Mouse (Mus musculus) lung, postnatal 14 days (tissue): ENCODE results near the gene Ckm.
A peak's percentile ranks its signal among the peaks of the same experiment; 100 is the strongest.

Experiments
- DNase-seq: peaks from one replicate; pipeline ENCODE4 v3.0.0; 2021

Gene Ckm

DNA sequence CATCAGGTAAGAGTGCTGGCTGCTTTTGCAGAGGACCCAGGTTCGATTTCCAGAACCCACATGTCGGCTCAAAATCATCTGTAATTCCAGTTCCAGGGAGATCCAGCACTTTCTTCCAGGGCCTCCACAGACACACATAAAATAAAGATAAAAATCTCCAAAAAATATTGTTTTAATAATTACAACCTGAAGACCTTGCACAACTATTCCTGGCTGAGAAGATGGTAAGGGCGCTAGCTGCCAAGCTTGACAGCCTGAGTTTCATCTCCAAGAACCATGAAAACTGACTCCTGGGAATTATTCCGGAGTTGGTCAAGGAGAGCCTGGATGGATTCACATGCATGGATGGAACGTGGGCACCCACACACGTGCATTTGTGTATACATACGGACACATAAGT lies at the start of gene Ckm:
TSS of gene Ckm (plus strand) at position 301 of the 400 bp plus-strand sequence.
- no peak for DNase-seq

DNA sequence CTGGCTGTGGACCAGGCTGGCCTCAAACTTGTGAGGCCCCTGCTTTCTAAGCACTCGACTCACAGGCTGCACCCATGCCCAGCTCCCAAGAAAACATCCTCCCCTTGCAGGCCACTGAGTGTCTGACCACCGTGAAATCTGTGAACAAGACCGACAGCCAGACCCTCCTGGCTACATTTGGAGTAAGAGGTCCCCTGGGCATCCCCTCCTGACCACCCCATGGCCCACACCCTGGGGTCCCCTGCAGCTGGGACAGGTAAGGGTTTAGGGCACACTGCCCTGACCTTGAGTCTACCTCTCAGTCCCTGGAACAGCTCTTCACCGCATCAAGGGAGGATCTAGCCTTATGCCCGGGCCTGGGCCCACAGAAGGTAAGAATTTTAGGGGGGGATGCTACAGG lies 49.6 kb upstream of the Ckm start:
- DNase-seq: no peak

DNA sequence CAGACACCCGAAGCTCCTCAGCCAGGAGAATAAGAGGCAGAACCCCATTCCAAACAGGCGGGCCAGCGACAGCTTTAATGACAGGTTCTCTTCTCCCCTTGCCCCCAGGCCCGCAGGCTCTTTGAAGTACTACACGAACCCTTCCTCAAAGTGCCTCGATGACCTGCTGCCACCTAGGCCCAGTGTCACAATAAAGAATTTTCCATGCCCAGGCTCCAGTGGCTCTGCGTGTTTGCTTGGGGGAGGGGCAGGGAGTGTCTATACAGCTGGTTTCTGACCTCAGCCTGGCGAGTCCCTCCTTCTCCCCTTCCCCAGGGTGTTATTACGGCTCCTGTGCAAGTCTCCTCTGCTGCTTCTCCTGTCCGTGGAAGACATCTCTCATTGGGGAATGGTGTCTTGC lies 48.3 kb upstream of the Ckm start:
- no peak for DNase-seq

DNA sequence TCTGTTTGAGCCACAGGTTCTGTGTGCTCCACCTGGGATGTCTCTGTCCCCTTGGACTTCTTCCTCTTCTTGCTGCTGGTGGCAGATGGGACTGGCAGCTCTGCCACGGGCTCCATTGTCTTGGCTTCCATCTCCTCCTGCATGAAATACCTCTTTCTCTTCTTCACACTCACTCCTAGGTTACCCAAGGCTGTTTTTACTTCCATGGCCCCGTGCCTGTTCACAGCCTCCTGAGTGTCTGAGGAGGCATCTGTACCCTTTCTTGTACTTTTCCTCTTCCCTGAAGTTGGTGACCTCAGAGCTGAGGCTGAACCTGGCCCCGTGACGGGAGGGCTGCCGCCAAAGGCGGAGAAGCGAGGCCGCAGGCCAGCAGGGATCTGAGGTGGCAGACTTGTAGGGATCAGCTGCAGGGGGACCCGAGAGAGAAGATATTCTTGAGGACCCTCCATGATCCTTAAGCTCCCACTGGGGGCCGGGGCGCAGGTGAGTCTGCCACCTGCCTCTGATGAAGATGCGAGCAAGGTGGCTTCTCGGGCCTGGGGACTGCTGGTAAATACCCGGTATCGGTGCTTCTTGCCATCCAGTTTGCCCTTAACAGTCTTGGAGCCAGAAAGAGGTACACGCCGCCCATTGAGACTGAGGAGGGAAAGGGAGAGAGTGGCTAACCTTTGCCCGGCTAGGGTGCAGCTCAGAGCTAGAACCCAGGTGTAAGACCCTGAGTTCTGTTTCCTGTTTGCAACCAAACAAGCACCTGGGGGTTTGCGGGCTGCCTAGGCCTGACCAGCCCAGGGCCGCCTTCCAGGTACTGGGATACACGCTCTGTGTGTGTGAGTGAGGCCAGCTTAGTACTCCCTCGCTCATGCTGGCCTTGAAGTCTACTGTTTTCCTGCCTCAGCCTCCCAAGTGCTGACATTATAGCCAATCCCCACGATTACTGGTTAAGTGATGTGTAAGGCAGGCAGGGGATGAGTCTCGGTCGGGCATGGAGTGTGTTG lies 46.9 kb upstream of the Ckm start:
- no peak for DNase-seq

DNA sequence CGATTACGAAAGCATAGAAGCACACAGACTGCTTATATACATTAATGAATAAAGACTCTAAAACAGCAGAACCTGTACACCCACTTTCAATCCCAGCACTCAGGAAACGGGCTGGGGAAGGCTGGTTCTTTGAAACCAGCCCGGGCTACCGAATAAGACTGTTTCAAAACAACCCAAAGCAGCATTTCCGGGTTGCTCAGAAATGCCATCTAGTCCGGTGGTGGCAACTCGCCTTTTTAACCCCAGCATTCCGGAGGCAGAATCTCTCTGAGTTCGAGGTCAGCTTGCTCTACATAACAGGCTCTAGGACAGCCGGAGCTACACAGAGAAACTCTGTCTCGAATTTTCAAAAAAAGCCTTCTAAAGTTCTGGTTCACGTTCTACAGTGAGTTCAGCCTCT lies 45.9 kb upstream of the Ckm start:
- no peak for DNase-seq

DNA sequence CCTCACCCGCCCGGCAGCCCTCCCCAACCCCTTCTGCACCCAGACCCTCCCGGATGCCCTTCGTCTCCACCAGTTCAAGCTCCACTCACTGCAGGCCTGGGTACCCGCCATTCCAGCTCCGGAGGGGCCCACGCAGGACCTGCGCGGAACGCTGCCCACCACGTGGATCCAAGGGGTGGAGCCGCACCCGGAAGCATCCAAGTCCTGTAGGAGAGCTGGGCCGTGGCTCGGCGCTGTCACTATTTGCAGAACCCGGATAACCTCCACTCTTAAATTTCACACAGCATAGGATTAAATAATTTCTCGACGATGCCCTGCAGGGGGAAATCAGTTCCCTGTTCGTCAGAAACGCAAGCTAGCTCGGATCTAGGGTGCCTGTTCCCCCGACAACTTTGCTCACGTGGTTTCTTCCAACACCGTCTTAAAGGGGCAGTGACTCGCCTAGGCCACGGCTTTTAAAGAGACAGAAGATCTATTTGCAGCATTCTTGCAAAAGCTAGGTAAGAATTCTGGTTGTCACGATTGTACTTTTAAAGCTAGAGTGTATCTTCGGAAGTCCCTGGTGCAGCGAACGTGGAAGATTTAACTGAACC lies 45.2 kb upstream of the Ckm start, which contains the start of the genes Cd3eap and Ppp1r13l:
TSS of gene Cd3eap (minus strand) at position 185 of the 593 bp plus-strand sequence.
TSS of gene Ppp1r13l (plus strand) at position 451 of the 593 bp plus-strand sequence.
- peak; percentile 86 for DNase-seq

DNA sequence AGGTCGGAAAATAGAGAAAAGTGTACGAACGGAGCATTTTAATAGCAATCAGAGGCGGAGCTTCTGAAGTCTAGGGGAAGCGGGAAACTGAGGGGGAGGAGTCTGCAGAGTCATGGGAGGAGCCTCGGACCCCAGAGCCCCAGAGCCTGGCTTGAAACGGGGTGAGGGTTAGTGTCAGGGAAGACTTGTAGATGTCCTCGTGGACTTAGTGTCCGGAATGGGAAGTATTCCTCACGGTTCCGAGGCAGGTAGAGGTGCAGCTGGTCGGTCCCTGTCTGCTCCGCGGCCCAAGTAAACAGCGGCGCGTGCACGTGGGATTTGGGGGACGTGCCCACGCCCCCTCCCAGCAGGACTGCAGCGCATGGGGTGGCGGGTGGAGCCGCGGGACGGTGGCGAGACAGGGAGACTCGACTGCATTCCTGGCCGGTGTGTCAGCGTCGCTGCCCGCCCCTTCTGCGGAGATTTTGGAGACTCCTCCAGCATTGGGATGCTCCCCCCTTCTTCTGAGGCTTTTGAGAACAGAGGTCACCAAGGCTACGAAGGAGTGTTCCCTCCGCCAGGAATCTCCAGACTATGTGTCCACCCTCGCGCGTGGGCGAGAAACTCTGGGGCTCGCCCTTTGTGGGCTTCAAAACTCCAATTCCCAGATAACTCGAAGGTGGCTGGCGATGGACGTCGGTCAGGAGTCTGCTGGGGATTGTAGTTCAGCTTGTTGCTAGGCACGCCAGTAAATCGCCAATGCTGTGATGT lies 44.5 kb upstream of the Ckm start:
- DNase-seq: peak; percentile 69

DNA sequence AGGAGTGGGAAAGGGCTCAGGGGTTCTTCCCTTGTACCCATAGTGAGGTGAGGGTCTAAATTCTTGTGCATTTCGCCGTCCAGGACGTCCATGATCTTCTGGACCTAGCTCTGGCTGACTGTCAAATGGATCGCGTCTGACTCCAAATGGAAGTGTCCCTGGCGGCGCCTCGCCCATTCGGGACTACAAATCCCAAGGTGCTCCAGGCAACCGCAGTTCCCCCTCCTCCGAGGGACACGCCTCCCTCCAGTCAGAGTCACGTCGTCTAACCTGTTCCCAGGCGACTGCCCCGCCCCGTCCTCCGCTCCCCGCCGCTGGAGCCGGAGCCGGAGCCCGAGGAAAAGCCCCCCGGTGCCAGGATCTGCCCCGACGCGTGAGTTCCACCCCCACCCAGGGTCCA lies 43.6 kb upstream of the Ckm start:
- DNase-seq: peak; percentile 92

DNA sequence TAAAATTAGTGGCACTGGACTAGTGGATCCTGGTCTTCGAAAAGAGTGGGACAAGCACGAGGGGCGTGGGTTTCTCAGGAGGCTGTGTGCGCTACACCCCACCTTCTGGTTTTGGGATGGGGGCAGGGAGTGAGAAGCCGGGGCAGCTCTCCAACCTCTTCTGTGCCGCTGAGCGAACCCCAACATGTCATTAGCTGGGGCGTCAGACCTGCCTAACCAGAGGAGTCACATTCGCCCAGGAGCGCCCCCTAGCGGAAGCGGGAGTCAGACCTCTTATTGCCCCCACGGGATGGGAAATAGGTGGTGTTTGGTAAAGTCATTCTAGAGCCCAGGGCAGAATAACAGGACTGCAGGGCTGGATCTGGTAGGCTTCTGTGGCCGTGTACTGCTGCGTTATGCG lies 42.9 kb upstream of the Ckm start:
- peak; percentile 86 for DNase-seq

DNA sequence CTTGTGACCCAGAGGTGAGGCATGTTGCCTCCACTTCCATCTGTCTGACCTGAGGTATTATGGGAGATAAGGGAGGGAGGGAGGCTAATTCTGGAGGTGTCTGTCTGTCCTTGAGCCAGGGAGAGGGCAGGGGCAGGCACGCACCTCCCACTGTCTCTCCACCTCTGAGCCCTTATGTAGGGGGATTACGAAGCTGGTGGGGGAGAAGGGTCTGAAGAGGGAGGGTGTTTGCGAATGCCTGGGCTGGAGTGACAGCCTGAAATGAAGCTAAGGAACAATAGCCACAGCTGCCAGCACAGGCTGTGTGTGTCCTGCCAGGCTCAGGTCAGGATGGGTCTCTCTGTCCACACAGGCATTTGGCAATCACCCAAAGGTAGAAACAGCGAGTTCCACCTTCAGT lies 42.3 kb upstream of the Ckm start:
- no peak for DNase-seq

DNA sequence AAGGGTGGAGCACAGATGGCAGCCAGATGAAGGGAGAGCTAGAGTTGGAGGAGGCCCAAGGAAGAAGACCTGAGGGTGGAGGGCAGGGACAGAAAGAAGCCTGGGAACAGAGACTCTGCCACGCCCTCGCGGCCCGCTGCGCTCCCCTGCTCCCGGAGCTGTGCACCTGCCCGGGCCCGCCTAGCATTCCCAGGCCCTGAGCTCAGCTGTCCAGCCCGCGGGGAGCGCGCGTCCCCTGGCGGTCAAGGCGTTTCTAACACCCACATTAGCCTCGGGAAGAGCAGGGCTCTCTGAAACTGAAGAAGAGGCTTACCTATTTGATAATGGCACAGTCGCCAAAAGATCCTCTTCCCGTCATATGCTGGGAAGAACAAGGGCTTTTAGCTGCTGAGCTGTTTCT lies 40.7 kb upstream of the Ckm start:
- DNase-seq: peak; percentile 84

DNA sequence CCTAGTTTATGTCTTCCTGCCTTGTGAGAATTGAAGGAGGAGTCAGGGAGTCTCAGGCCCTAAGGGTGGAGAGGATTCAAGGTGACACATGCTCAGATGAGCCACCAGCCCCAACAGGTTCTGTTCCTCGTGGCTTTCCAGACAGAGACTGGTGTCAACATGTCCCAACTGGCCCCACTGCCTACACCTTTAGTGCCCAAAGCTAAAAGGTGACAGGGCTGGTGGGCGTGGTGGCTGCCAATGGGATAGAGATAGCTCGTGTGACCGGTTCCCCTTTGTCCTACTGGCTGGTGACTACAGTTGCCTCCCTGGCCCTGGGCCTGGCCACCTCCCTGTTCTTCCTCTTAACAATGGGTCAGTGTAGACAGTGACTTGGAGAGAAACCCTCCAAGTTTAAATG lies 39.2 kb upstream of the Ckm start:
- no peak for DNase-seq

DNA sequence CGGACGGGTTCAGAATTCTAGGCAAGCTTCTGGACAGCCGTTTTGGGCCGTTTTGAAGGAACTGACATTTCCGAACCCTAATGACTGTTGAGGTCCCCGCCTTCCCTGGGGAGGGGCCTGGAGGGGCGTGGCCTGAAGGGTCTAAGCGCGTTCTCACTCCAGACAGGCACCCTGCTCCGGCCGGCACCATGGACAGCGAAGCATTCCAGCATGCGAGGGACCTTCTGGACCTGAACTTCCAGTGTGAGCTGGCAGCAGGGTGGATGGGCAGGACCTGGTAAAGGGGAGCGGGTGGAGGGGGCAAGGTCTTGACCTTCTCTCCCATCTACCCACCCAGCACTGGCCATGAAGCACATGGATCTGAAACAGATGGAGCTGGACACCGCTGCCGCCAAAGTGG lies 36.2 kb upstream of the Ckm start:
- DNase-seq: peak; percentile 64

DNA sequence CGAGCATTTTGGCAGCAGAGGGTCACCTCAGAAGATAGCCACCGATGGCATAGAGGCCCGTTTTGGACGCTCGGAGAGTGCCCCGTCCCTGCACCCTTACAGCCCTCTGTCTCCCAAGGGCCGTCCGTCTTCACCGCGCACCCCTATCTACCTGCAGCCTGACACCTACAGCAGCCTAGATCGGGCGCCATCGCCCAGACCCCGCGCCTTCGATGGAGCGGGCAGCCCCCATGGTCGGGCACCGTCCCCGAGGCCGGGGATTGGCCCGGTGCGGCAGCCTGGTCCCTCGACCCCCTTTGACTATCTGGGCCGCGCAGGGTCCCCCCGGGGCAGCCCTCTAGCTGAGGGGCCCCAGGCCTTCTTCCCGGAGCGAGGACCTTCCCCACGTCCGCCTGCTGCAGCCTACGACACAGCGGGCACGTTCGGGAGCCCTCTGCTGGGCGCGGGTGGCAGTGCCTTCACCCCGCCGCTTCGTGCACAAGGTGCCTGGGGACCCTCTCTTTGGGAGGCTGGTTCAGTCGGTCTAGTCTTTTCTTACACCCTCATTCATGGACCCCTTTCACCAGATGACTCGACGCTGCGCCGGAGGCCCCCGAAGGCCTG lies 34.7 kb upstream of the Ckm start:
- peak; percentile 70 for DNase-seq

DNA sequence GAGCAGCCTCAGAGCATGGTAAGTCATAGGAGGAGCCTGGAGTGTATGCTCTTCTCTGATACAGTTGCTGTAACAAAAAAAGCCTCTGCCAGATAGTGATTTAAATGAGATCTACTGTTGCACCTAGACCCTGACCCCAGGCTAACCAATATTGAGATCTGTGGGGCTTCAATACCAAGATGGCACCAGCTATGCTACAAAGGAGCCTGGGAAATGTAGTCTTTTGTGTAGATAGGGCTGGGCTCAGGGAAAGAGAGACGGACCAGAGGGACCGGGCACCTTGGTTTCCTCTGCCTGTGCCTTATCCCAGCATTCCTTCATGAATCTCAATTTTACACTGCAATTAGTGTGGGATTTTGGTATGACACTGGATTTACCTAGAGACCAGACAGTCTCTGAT lies 31.2 kb upstream of the Ckm start:
- no peak for DNase-seq

DNA sequence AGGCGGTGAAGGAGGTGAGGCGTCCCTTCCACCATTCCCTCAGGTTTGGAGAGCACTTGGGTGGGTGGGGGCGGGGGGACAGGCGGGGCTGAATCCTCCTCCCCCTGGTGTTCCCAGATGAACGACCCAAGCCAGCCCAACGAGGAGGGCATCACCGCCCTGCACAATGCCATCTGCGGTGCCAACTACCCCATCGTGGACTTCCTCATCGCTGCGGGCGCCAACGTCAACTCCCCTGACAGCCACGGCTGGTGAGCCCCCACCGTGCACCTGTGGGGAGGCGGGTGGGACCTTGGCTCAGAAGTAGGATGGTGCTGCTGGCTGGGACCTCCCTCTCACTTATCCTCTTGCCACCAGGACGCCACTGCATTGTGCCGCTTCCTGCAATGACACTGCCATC lies 29.2 kb upstream of the Ckm start:
- no peak for DNase-seq

DNA sequence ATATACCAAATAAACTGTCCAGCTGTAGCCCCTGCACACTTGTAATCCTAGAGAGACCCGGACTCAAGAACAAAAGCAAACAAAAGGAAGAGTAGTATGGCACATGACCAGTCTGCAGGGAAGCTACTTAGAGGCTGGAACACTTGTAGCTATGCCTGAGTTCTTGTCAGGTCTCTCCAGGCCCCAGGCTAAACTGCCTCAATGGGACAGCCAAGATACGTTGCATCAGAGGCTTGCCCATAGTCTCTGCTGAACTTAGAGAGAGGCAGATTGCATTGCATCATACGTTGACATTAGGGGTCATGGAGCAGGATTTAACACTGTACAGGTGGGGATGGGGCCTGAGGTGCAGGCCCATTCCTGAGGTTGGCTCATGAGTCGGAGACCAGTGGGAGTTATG lies 28.6 kb upstream of the Ckm start:
- no peak for DNase-seq

DNA sequence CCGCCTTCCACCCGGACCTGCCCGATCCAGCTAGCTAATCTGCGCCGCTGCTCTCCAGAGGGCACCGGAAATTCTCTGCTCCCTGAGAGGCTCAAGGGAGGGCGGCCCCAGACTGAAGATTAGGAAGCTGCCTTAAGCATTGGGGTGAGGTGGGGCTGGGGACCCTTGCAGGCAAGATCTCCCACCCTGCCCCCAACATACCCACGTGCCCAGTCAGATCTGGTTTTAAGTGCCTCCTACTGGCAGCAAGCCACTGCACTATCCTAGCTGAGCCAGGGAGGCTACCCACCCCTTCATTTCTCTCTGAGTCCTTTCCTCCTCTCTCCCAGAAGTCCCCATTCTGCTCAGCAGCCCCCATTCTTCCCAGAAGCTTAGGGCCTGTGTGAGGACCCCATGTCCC lies 26.5 kb upstream of the Ckm start:
- no peak for DNase-seq

DNA sequence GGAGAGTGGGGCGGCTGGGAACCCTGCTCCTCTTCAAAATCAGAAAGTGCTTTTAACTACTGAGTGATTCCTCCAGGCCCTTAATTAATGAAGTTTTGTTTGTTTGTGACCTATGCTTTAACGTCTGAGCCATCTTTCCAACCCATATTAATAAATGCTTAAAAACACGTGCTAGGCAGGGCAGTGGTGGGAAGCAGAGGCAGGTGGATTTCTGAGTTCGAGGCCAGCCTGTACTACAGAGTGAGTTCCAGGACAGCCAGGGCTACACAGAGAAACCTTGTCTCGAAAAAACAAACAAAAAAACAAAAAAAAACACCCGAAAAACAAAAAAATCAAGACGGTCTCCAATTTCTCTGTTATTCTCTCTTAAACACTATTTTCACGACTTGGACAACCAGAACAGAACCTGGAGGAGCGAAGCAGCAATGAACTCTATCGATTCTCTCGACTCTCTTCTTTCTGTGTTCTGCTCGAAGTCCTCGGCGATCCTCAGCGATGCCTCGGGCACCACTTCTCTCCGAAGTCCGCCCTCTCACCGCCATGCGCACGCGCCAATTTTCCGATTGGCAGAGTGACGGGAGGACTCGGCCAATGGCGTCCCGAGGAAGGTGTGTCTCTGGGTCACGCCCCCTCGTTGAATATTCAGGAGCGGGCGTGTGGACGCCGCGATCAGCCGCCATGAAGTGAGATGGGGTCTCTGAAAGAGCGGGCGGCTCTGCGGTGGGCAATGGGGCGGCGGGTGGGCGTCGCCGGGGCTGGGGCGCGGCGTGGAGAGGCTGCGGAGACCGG lies 23.0 kb upstream of the Ckm start, which contains the start of gene Ercc2:
TSS of gene Ercc2 (plus strand) at position 634 of the 789 bp plus-strand sequence.
- DNase-seq: peak; percentile 99

DNA sequence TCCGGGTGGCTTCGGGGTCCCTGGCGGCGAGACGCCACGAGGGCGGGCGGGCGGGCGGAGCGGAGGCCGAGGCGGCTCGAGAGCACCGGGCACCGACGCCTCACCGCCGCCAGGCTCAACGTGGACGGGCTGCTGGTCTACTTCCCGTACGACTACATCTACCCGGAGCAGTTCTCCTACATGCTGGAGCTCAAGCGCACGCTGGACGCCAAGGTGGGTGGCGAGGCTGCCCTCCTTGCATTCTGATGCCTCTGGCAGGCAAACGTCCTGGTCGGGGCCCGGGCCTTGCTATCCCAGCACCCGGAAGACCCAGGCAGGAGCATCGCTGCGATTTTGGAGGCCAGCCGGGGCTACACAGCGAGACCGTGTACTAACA lies 22.4 kb upstream of the Ckm start:
- DNase-seq: no peak

DNA sequence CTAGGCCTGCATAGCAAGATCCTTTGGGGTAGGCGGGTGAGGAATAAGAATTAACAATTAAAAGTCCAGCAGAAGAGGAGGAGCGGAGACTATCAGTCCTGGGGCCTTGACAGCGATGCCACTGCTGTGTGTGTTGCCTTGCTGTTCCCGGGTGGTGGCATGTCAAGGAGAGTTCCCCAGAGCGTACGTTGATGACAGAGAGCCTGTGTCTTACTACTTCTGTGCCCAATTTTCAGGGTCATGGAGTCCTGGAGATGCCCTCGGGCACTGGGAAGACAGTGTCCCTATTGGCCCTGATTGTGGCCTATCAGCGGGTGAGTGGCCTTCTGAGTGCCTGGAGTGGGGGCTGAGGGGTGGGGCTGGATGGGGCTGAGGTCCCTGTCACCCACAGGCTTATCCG lies 20.9 kb upstream of the Ckm start:
- no peak for DNase-seq
